Mouse (Mus musculus): Measurements from ENCODE around the gene Tcf12. TPM values are rescaled to one million over a fixed set of nuclear protein-coding genes. Genes with fewer than 3 reads are reported as not detected.
A peak's percentile ranks its signal among the peaks of the same experiment; 100 is the strongest.

Gene Tcf12
- polyA plus RNA-seq, 1 experiment from 2014 or later = 103 TPM

GRCm38 (mm10) chr9:72016021-72016420 is 95.7 kb downstream of the Tcf12 start:
- Histone ChIP-seq H3K36me3 (ENCODE audit: insufficient read depth) (0 out of 2 replicates have a peak, but pooled peaks cover 3% of the 10 kb centered on the region), H3K4me3 (ENCODE audit: low read depth, low read length) (no peak overlapping the region), H3K9me3 (ENCODE audit: low read depth, low read length) (no peaks in the 10 kb centered on the region), H3K27me3 (ENCODE audit: insufficient read depth, low read length) (no peaks in the 10 kb centered on the region), H3K9ac (no peak overlapping the region), H3K4me1 (ENCODE audit: insufficient read depth) (no peaks in the 10 kb centered on the region), H3K27ac (ENCODE audit: low read depth) (no peak overlapping the region), H3K4me2 (no peak overlapping the region)
- ATAC-seq (ENCODE audit: insufficient read depth) (no peak), DNase-seq (no peak)
- TF ChIP-seq CTCF (IDR thresholded peaks at IDR 0.05; ENCODE audit: low read depth) = no peak
- WGBS = 88% methylated on average over 1 of the region's 1 CpGs

- Histone ChIP-seq H3K36me3 (ENCODE audit: insufficient read depth) (0 out of 2 replicates have a peak, but pooled peaks cover 3% of the 10 kb centered on the region), H3K27ac (ENCODE audit: low read depth) (no peak overlapping the region), H3K9ac (no peak overlapping the region), H3K27me3 (ENCODE audit: insufficient read depth, low read length) (no peaks in the 10 kb centered on the region), H3K4me1 (ENCODE audit: insufficient read depth) (no peaks in the 10 kb centered on the region), H3K9me3 (ENCODE audit: low read depth, low read length) (no peaks in the 10 kb centered on the region), H3K4me2 (no peak overlapping the region), H3K4me3 (ENCODE audit: low read depth, low read length) (no peak overlapping the region)
- ATAC-seq (ENCODE audit: insufficient read depth) (no peak), DNase-seq (no peak)
- WGBS = 66% methylated on average over 4 of the region's 4 CpGs
- TF ChIP-seq CTCF (IDR thresholded peaks at IDR 0.05; ENCODE audit: low read depth) = no peak
Measured at GRCm38 (mm10) chr9:72014585-72015381, 96.9 kb downstream of the Tcf12 start.

- no peak overlapping the region for H3K4me3 ChIP-seq (ENCODE audit: low read depth, low read length)
- DNase-seq = no peak
- no peak overlapping the region for H3K9ac ChIP-seq
- 0 out of 2 replicates have a peak, but pooled peaks cover 3% of the 10 kb centered on the region for H3K36me3 ChIP-seq (ENCODE audit: insufficient read depth)
- H3K4me2 ChIP-seq = no peak overlapping the region
- TF ChIP-seq CTCF (IDR thresholded peaks at IDR 0.05; ENCODE audit: low read depth) = no peak
- no peaks in the 10 kb centered on the region for H3K4me1 ChIP-seq (ENCODE audit: insufficient read depth)
- H3K27ac ChIP-seq (ENCODE audit: low read depth) = no peak overlapping the region
- H3K27me3 ChIP-seq (ENCODE audit: insufficient read depth, low read length) = no peaks in the 10 kb centered on the region
- ATAC-seq (ENCODE audit: insufficient read depth) = no peak
- 93% methylated on average over 1 of the region's 1 CpGs for WGBS
- no peaks in the 10 kb centered on the region for H3K9me3 ChIP-seq (ENCODE audit: low read depth, low read length)
Measured at GRCm38 (mm10) chr9:72013541-72013940, 98.1 kb downstream of the Tcf12 start.

GRCm38 (mm10) chr9:72008634-72009033 is 103.0 kb downstream of the Tcf12 start:
- no peak overlapping the region for H3K9ac ChIP-seq
- no peaks in the 10 kb centered on the region for H3K9me3 ChIP-seq (ENCODE audit: low read depth, low read length)
- no peaks in the 10 kb centered on the region for H3K4me1 ChIP-seq (ENCODE audit: insufficient read depth)
- H3K4me3 ChIP-seq (ENCODE audit: low read depth, low read length) = no peak overlapping the region
- DNase-seq = no peak
- no peak for TF ChIP-seq CTCF (IDR thresholded peaks at IDR 0.05; ENCODE audit: low read depth)
- no peak overlapping the region for H3K27ac ChIP-seq (ENCODE audit: low read depth)
- no peak overlapping the region for H3K4me2 ChIP-seq
- H3K36me3 ChIP-seq (ENCODE audit: insufficient read depth) = no peaks in the 10 kb centered on the region
- WGBS = 74% methylated on average over 1 of the region's 1 CpGs
- ATAC-seq (ENCODE audit: insufficient read depth) = no peak
- no peaks in the 10 kb centered on the region for H3K27me3 ChIP-seq (ENCODE audit: insufficient read depth, low read length)

GRCm38 (mm10) chr9:71991147-71991546 is 120.5 kb downstream of the Tcf12 start:
- Histone ChIP-seq H3K4me3 (ENCODE audit: low read depth, low read length) (no peak overlapping the region), H3K9ac (no peak overlapping the region), H3K4me2 (no peak overlapping the region), H3K4me1 (ENCODE audit: insufficient read depth) (no peaks in the 10 kb centered on the region), H3K9me3 (ENCODE audit: low read depth, low read length) (no peaks in the 10 kb centered on the region), H3K27ac (ENCODE audit: low read depth) (0 out of 2 replicates have a peak overlapping the region, but pooled peaks have one; percentile 12), H3K36me3 (ENCODE audit: insufficient read depth) (no peaks in the 10 kb centered on the region), H3K27me3 (ENCODE audit: insufficient read depth, low read length) (no peaks in the 10 kb centered on the region)
- WGBS = 54% methylated on average over 3 of the region's 3 CpGs
- TF ChIP-seq CTCF (IDR thresholded peaks at IDR 0.05; ENCODE audit: low read depth) = no peak
- ATAC-seq (ENCODE audit: insufficient read depth) (no peak), DNase-seq (no peak)

GRCm38 (mm10) chr9:71990376-71990775 is 121.3 kb downstream of the Tcf12 start:
- no peak overlapping the region for H3K27ac ChIP-seq (ENCODE audit: low read depth)
- ATAC-seq (ENCODE audit: insufficient read depth) (no peak), DNase-seq (no peak)
- no peaks in the 10 kb centered on the region for H3K27me3 ChIP-seq (ENCODE audit: insufficient read depth, low read length)
- no peaks in the 10 kb centered on the region for H3K4me1 ChIP-seq (ENCODE audit: insufficient read depth)
- TF ChIP-seq CTCF (IDR thresholded peaks at IDR 0.05; ENCODE audit: low read depth) = no peak
- H3K9me3 ChIP-seq (ENCODE audit: low read depth, low read length) = no peaks in the 10 kb centered on the region
- no peak overlapping the region for H3K4me2 ChIP-seq
- no peaks in the 10 kb centered on the region for H3K36me3 ChIP-seq (ENCODE audit: insufficient read depth)
- no peak overlapping the region for H3K9ac ChIP-seq
- no peak overlapping the region for H3K4me3 ChIP-seq (ENCODE audit: low read depth, low read length)
- WGBS = 43% methylated on average over 1 of the region's 1 CpGs

- Histone ChIP-seq H3K4me3 (ENCODE audit: low read depth, low read length) (no peak overlapping the region), H3K27ac (ENCODE audit: low read depth) (no peak overlapping the region), H3K4me2 (no peak overlapping the region), H3K9ac (no peak overlapping the region), H3K4me1 (ENCODE audit: insufficient read depth) (no peaks in the 10 kb centered on the region), H3K36me3 (ENCODE audit: insufficient read depth) (no peaks in the 10 kb centered on the region), H3K27me3 (ENCODE audit: insufficient read depth, low read length) (no peaks in the 10 kb centered on the region), H3K9me3 (ENCODE audit: low read depth, low read length) (no peaks in the 10 kb centered on the region)
- DNase-seq (no peak), ATAC-seq (ENCODE audit: insufficient read depth) (no peak)
- no peak for TF ChIP-seq CTCF (IDR thresholded peaks at IDR 0.05; ENCODE audit: low read depth)
- 57% methylated on average over 1 of the region's 1 CpGs for WGBS
Measured at GRCm38 (mm10) chr9:71989663-71990062, 122.0 kb downstream of the Tcf12 start.

All from lung, embryonic 14.5 days (tissue).